Mouse (Mus musculus) frontal cortex, postnatal 25 days (tissue): ENCODE data around the gene Psmd1.

Source experiments
- DNase-seq, 2 experiments: peaks; one replicate each; pipeline ENCODE4 v3.0.0; 2022; ENCODE audit warnings: low spot score in 2 of 2

The Psmd1 gene

DNA sequence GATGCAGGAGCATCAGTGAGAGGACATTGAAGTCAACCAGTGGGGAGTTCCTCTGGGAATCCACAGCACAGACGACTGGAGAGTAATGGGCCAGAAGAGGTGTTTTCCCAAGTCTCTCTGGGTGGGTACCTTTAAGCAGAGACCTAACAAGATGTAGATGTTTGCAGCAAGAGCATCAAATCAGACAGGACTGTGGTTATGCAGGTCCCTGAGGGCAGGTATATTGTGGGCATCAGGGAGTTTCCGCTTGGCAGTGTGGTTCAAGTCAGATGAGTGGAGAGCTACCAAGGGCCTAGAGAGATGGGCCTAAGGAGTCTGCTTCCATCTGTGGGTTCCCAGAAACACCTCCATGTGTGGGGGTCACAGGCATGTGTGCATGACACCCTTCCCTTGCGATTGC lies 91.9 kb downstream of the Psmd1 start:
- DNase-seq, result no peak

DNA sequence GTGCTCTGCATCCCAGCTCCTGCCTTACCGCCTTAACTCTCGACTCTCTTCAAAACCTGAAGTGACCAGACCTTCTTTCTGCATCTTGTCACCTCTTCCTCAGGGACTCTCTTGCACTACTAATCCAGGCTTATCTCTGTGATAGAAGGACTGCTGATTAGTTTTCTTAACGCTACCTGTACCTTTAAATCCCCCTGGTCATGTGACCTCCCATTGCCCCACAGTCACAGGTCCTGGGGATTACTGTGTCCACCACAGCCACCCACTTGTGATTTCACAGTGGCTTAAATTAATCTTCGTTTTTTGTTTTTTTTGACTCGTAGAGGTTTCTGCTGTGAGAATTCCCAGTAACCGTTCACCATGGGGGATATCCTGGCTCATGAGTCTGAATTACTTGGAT lies 92.4 kb downstream of the Psmd1 start:
- no peak for DNase-seq

DNA sequence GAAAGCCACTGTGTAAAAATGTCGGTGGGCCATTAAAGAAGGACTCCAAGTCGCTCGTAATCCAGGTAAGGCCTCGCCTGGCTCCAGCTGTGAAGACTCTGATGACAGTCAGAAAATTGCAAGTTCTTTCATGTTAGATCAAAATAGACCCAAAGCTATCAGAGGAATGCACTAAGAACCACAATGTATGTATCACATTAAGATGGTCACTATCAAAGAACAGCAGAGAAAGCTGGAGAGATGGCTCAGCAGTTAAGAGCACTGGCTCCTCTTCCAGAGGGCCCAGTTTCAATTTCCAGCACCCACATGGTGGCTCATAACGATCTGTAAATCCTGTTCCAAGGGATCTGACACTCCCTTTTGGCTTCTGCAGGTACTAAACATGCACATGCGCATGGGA lies 95.9 kb downstream of the Psmd1 start:
- DNase-seq, result no peak

DNA sequence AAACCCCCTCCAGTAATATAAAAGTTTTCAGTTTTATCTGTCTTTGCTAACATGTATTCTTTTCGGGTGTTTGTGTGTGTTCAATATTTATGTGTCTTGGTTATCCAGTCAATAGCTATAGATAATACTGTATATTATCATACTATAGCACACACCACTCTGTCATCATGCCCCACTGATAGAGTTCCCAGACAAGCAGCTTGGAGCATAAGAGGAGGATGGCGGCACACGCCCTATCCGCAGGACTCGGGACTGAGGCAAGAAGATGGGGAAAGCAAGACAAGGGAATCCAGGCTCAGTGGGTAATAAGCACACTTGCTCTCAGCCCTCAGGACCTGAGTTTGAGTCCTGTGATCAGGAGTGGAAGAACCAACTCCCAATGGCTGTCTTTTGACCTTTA lies 96.3 kb downstream of the Psmd1 start:
- DNase-seq, result no peak

DNA sequence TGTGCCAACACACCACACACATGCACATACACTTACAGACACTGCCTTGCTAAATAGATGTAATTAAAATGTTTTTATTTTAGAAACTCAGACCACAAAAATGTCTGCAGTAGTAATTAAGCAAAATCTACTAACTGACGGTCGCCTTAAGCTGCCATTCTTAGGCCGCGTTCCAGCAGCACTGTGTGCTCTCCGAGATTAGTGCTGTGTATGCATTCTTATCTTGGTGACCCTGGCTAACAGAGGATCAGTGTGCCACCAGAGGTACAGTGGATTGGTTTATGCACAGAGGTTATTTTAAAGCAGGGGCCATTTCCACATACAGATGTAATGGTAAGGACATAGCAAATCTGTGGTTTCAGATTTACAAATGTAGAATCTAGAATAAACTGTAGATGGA lies 96.9 kb downstream of the Psmd1 start:
- no peak for DNase-seq

DNA sequence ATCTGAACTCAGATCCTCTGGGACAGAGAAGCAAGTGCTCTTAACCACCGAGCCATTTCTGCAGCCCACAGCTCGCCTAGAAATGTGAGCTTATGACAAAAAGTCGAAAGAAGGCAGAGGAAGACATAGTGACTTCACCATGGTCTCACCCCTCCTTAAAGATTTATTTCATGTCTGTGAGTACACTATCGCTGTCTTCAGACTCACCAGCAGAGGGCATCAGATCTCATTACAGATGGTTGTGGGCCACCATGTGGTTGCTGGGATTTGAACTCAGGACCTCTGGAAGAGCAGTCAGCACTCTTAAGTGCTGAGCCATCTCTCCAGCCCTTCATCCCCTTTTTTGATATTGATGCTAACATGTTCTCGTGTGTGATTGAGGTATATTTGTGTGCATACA lies 110.4 kb downstream of the Psmd1 start:
- DNase-seq, result no peak

DNA sequence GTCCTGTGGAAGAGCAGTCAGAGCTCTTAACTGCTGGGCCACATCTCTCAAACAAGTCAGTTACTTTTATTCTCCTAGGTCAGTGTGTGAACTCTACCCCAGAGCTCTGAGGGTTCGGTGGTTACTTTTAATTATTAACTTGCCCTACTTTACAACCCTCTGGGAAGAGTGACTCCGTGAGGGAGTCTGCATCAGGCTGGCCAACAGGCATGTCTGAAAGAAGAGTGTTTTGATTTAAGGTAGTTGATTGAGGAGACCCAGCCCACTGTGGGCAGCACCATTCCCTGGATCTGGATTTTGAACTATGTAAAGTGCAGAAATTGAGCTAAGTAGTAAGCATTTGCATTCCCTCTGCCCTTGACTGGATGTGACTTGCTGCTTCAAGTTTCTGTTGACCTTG lies 111.9 kb downstream of the Psmd1 start:
- DNase-seq, result no peak

DNA sequence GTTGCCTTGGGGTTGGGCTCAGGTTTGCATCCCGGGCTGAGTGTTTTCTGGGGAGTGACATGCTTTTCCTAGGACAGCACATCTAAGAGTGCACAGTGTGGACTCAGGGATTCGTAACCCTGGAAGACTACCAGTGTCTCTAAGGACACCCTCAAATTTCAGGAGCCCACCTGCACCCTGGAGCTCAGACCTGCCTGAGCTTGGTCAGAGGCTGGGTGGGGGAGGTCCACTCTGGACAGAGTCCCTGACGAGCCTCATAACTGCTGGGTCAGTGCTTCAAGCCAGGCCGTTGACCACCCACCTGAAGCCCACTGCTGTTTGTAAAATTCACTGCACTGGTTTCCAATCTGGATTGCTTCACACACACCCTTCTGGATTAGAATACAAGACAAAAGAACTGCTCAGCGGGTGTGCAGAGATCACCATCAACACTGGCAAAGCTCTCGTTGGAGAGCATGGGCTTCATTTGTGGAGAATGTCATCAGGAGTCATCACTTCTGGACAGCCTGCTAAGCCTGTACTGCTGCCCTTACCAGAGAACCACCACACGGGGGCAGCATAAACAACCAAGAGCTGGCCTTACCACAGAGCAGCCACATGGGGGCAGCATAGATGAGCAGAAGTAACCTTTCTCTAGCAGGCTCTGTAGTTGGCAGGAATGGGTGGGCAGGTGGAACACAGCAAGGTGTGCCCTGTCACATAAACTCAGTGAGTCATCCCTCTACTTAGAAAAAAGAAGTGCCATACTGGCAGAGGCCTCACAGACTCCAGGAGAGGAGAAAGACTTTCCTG lies 114.5 kb downstream of the Psmd1 start:
- peak; percentile 62 to 79 for DNase-seq

DNA sequence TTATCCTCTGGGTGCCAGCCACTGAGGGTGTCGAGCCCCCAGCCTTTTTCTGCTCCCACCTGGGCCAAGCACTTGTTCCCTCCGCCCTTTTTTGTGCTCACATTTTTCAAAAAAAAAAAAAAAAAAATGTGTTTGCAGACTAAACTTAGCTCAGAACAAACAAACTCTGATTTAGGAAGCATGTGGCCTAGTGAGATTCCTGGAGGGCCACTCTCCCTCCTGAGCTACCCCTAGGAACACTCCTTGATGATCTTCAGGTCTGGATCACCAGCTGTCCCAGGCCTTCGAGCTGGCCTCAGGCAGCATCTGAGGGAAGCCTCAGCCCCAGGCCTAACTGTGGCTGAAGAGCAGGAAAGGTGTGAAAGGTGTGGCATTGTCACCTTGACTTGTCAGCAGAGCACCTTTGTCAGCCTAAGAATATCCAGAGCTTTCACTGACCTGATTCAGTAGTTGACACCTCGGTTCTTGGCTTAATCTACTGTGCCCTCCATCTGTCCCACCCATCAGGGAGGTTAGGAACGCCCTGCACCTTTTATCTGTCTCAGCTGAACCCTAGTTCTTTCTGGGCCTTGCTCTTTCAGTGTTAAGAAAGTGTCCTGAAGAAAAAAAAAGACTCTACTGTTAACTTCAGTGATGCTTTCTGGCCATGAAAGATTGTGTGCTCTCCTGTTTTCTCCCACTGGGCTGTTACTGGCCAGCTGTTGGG lies 118.0 kb downstream of the Psmd1 start:
- no peak for DNase-seq

DNA sequence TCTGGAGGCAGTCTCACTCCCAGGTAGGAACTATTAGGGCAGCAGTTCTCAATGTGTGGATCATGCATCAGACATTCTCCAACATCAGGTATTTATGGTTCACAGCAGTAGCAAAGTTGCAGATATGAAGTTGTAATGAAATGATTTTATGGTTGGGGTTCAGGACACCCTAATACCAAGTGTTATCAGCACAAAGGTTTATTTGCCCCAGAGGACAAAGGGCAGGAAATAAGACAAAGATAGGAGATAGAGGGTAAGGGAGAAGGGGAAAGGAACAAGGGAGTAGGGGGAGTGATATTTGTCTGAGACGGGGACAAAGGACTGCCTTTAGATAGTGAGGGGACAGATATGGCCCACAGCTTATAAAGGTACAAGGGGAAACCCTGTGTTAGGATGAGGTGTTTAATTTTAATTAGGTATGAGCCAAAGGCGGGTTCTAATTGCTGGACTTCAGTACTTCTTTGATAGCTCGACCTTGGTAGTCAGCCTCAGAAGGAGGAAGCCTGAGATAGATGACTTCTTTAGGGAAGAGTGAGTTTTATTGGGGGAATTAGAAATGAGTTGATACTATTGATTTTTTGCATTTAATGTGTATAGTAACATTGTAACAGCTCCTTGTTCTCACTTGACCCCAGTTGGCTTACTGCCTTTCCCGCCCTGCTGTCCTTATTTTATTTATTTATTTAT lies 119.5 kb downstream of the Psmd1 start:
- DNase-seq, result no peak

DNA sequence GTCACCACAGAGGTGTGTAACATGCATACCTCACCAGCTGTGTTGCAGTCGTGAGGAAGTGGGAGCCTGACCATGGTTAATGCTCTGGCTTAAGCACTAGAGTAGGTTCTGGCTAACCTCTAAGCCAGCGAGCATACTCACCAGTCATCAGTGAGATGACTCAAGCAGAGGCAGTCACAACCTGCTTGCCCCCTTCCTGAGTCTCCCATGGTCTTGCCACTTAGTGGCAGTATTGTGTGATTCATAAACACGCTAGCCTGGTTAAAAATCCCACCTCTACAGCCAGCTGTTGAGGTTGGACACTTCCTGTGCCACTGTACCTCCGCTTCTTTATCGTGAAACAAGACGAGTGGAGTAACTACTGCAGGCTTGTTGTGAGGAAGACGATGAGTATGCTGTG lies 122.6 kb downstream of the Psmd1 start:
- DNase-seq, result no peak

DNA sequence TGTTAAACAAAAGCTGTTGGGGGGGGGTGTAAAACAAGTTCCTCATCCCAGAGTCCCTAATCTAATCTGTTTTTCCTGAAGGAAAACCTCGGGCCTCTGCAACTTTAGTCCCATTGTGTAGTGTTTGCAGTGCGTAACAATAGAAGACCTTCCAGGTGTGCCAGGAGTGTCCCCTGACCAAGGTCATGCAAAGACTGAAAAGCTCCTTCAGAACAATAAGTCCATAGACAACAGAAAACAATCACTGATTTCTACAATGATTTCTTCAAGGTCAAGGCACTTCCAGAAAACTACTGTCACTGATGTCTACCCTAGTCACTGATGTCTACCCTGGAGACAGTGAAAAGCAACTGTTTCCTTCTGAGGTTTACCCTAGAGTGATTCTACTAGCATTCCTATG lies 123.7 kb downstream of the Psmd1 start:
- no peak for DNase-seq

DNA sequence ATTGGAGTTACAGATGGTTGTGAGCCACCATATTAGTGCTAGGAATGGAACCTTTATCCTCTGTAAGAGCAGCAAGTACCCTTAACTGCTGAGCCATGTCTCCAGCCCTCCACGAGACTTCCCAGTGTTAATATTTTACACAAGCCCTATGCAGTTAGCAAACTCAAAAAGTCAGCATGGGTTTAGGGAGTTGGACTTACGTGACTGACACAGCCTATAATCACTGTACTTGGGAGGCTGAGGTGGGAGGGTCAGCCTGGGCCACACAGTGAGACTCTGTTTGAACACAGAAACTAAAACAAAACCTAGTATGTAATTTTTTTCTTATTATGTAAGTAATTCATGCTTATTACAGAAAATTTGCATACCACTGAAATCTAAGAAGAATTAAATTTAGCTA lies 124.1 kb downstream of the Psmd1 start:
- no peak for DNase-seq
